Mouse (Mus musculus) liver (tissue): ENCODE measurements at regions not wholly inside any gene's neighbourhood (a gene's known extent, or its start where the extent isn't known, plus 50 kb on each side); places are given as distances from the start of the nearest gene placed in this dataset.

Experiments
- DNase-seq: peaks from one replicate; pipeline ENCODE4 v3.0.0-alpha.2; 2020; ENCODE audit warnings: mixed read lengths

GRCm38 (mm10) chr10:37364506-37364905 lies 225.8 kb upstream of the Marcks start:
- no peak for DNase-seq

GRCm38 (mm10) chr10:37360985-37361384 lies 222.3 kb upstream of the Marcks start:
- no peak for DNase-seq

- no peak for DNase-seq
Observed at GRCm38 (mm10) chr10:37358900-37359299, 220.2 kb upstream of the Marcks start.

GRCm38 (mm10) chr10:37358334-37358733 lies 219.6 kb upstream of the Marcks start:
- no peak for DNase-seq

- no peak for DNase-seq
Observed at GRCm38 (mm10) chr10:37357304-37358060, 218.8 kb upstream of the Marcks start.

GRCm38 (mm10) chr10:37349261-37349660 lies 210.5 kb upstream of the Marcks start:
- no peak for DNase-seq

GRCm38 (mm10) chr10:37348416-37348815 lies 209.7 kb upstream of the Marcks start:
- DNase-seq: no peak

GRCm38 (mm10) chr10:37347661-37348060 lies 208.9 kb upstream of the Marcks start:
- DNase-seq: no peak

GRCm38 (mm10) chr10:37342675-37343074 lies 204.0 kb upstream of the Marcks start:
- no peak for DNase-seq

- DNase-seq: no peak
Observed at GRCm38 (mm10) chr10:37339658-37340057, 200.9 kb upstream of the Marcks start.

- DNase-seq: no peak
Observed at GRCm38 (mm10) chr10:37338073-37338912, 199.6 kb upstream of the Marcks start.

- peak; percentile 11 for DNase-seq
Observed at GRCm38 (mm10) chr10:37337172-37337620, 198.5 kb upstream of the Marcks start.

- DNase-seq: no peak
Observed at GRCm38 (mm10) chr10:37335148-37335547, 196.4 kb upstream of the Marcks start.

- DNase-seq: no peak
Observed at GRCm38 (mm10) chr10:37326168-37326534, 187.4 kb upstream of the Marcks start.

GRCm38 (mm10) chr10:37325514-37326167 lies 186.9 kb upstream of the Marcks start:
- peak; percentile 36 for DNase-seq

- no peak for DNase-seq
Observed at GRCm38 (mm10) chr10:37323689-37324088, 185.0 kb upstream of the Marcks start.

- DNase-seq: no peak
Observed at GRCm38 (mm10) chr10:37322809-37323208, 184.1 kb upstream of the Marcks start.

GRCm38 (mm10) chr10:37322310-37322709 lies 183.6 kb upstream of the Marcks start:
- no peak for DNase-seq

GRCm38 (mm10) chr10:37321171-37321570 lies 182.5 kb upstream of the Marcks start:
- DNase-seq: no peak

GRCm38 (mm10) chr10:37319746-37320430 lies 181.2 kb upstream of the Marcks start:
- DNase-seq: no peak

- DNase-seq: no peak
Observed at GRCm38 (mm10) chr10:37316701-37317100, 178.0 kb upstream of the Marcks start.

- no peak for DNase-seq
Observed at GRCm38 (mm10) chr10:37315804-37316203, 177.1 kb upstream of the Marcks start.
